Mouse (Mus musculus) myocyte (in vitro differentiated cells): ENCODE data around the gene Sema5a.

ENCODE experiments used
- E2F4 ChIP-seq: IDR thresholded peaks from one replicate; pipeline ENCODE4 v1.6.1; 2011; ENCODE audit warnings: mild to moderate bottlenecking, control low read depth, moderate library complexity; ENCODE audit not compliant: insufficient read depth
- MAX ChIP-seq: IDR thresholded peaks from one replicate; pipeline ENCODE4 v1.6.1; 2011; ENCODE audit warnings: low read depth, mild to moderate bottlenecking, control low read depth
- MYOD1 ChIP-seq, 3 experiments: IDR thresholded peaks; one replicate each; pipeline ENCODE4 v1.6.1; 2011; ENCODE audit warnings: control low read depth in 2 of 3, low read depth in 2 of 3, mild to moderate bottlenecking in 2 of 3, moderate library complexity in 1 of 3; ENCODE audit not compliant: insufficient read length in 2 of 3, control insufficient read depth in 1 of 3
- MYOG ChIP-seq, 3 experiments: IDR thresholded peaks; one replicate each; pipeline ENCODE4 v1.6.1; 2011; ENCODE audit warnings: control low read depth in 2 of 3, low read depth in 2 of 3, mild to moderate bottlenecking in 2 of 3; ENCODE audit not compliant: insufficient read length in 2 of 3, control insufficient read depth in 1 of 3, insufficient read depth in 1 of 3
- POLR2A ChIP-seq: IDR thresholded peaks from one replicate; pipeline ENCODE4 v1.6.1; 2011; ENCODE audit warnings: low read depth, mild to moderate bottlenecking, control low read depth, moderate library complexity; ENCODE audit not compliant: insufficient read length
- POLR2AphosphoS2 ChIP-seq: IDR thresholded peaks from one replicate; pipeline ENCODE4 v1.6.1; 2011; ENCODE audit warnings: low read depth, control low read depth; ENCODE audit not compliant: insufficient read length
- REST ChIP-seq: IDR thresholded peaks from one replicate; pipeline ENCODE4 v1.6.1; 2011; ENCODE audit warnings: mild to moderate bottlenecking, control low read depth, moderate library complexity; ENCODE audit not compliant: insufficient read depth, insufficient read length
- SRF ChIP-seq: IDR thresholded peaks from one replicate; pipeline ENCODE4 v1.6.1; 2011; ENCODE audit warnings: low read depth; ENCODE audit not compliant: control insufficient read depth, insufficient read length
- TCF12 ChIP-seq: IDR thresholded peaks from one replicate; pipeline ENCODE4 v1.6.1; 2011; ENCODE audit warnings: mild to moderate bottlenecking, control low read depth; ENCODE audit not compliant: poor library complexity, insufficient read depth, severe bottlenecking
- TCF3 ChIP-seq: IDR thresholded peaks from one replicate; pipeline ENCODE4 v1.6.1; 2011; ENCODE audit warnings: low read depth, control low read depth; ENCODE audit not compliant: insufficient read length
- USF1 ChIP-seq: IDR thresholded peaks from one replicate; pipeline ENCODE4 v1.6.1; 2011; ENCODE audit warnings: low read depth, mild to moderate bottlenecking, control low read depth, moderate library complexity

DNA sequence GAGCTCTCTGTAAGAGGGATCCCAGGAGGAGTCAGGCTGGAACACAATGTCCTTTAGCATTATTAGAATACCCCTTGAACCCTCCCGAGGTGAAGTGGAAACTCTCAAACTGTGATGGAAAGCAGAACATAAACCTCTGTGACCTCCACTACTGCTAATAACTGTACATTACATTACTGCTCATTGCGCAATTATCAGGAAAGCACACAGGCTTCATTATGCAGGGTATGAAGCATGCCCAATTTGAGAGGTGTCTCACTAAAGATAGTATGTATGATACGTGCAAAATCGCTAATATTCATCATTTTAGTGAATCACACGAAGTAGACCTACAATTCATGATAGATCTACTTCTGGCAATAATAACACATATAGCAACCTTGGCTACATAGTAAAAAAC, 371.2 kb downstream of the Sema5a start:
- TF ChIP-seq POLR2A = no peak
- TF ChIP-seq USF1 = no peak
- no peak for TF ChIP-seq MAX
- no peak for TF ChIP-seq MYOG (IDR thresholded peaks at IDR 0.05; ENCODE audit: control insufficient read depth in 1 of 3, insufficient read depth in 1 of 3, insufficient read length in 2 of 3, low read depth in 2 of 3)
- TF ChIP-seq TCF3 = no peak
- no peak for TF ChIP-seq E2F4
- no peak for TF ChIP-seq REST
- TF ChIP-seq SRF = no peak
- no peak for TF ChIP-seq TCF12
- TF ChIP-seq MYOD1 (IDR thresholded peaks at IDR 0.05; ENCODE audit: control insufficient read depth in 1 of 3, insufficient read length in 2 of 3, low read depth in 2 of 3) = no peak
- TF ChIP-seq POLR2AphosphoS2 = no peak
